Mouse (Mus musculus) cerebellum, adult 2 months (tissue): ENCODE measurements around the gene Cbx2.

Experiments used
- CTCF ChIP-seq: fragments of 200-500 bp; IDR thresholded peaks from 2 replicates; pipeline ENCODE4 v1.5.1; 2011; ENCODE audit warnings: low read depth, mild to moderate bottlenecking, control low read depth, low read length, moderate library complexity, borderline replicate concordance; ENCODE audit not compliant: insufficient read depth
- POLR2A ChIP-seq: fragments of 200-500 bp; IDR thresholded peaks from 2 replicates; pipeline ENCODE4 v1.6.1; 2011; ENCODE audit warnings: low read length, control low read depth, borderline replicate concordance; ENCODE audit not compliant: insufficient read depth

DNA sequence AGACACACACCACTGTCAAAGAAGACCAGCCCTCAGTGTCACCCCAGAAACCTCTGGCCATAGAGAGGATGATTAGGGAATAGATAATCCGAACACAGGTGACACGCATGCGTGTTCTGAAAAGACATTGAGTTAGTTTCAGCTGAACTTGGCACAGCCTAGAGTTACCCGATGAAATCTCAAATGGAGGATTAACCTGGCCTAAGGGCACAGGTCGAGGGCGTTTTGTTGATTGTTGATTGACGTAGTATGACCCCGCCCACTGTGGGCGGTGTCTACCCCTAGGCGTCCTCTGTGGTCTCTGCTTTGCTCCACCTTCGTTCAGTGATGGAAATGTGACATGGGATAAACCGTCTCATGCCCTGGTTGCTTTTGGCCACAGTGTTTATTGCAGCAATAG, 46.8 kb upstream of the Cbx2 start:
- TF ChIP-seq POLR2A (no peak), CTCF (no peak)
